Mouse (Mus musculus) forebrain, embryonic 11.5 days (tissue): ENCODE measurements around the gene Eif3l. TPM values are rescaled to one million over a fixed set of nuclear protein-coding genes. Genes with fewer than 3 reads are reported as not detected.
A peak's percentile ranks its signal among the peaks of the same experiment; 100 is the strongest.

Experiments
- ATAC-seq: fragments of 200-750 bp; cut with Nextera tagmentation; replicated peaks from 2 replicates; pipeline ENCODE4 v1.8.0; 2017; ENCODE audit warnings: moderate TSS enrichment; ENCODE audit not compliant: low FRiP score
- DNase-seq: peaks from one replicate; pipeline ENCODE4 v3.0.0-alpha.2; 2017; ENCODE audit warnings: low spot score
- H3K27ac ChIP-seq: fragments of 300-500 bp; sonication (generic); 2 replicates; pipeline ENCODE4 v1.5.1; 2014; ENCODE audit warnings: low read depth, low read length
- H3K27me3 ChIP-seq: fragments of 300-500 bp; sonication (generic); 2 replicates; pipeline ENCODE4 v1.6.1; 2014; ENCODE audit warnings: mild to moderate bottlenecking, low read length, mixed read lengths; ENCODE audit not compliant: control insufficient read depth, insufficient read depth
- H3K36me3 ChIP-seq: fragments of 300-500 bp; sonication (generic); 2 replicates; pipeline ENCODE4 v1.6.1; 2014; ENCODE audit warnings: mild to moderate bottlenecking, low read length, moderate library complexity, mixed read lengths; ENCODE audit not compliant: control insufficient read depth, insufficient read depth
- H3K4me1 ChIP-seq: fragments of 300-500 bp; sonication (generic); replicated peaks from 2 replicates; pipeline ENCODE4 v1.6.1; 2014; ENCODE audit warnings: low read length, mixed read lengths; ENCODE audit not compliant: control insufficient read depth, insufficient read depth
- H3K4me2 ChIP-seq: fragments of 300-500 bp; sonication (generic); 2 replicates; pipeline ENCODE4 v1.6.1; 2014; ENCODE audit warnings: low read depth, mild to moderate bottlenecking, low read length, moderate library complexity, mixed read lengths; ENCODE audit not compliant: severe bottlenecking
- H3K4me3 ChIP-seq: fragments of 300-500 bp; sonication (generic); 2 replicates; pipeline ENCODE4 v1.5.1; 2014; ENCODE audit warnings: low read depth, low read length
- H3K9ac ChIP-seq: fragments of 300-500 bp; sonication (generic); 2 replicates; pipeline ENCODE4 v1.6.1; 2014; ENCODE audit warnings: low read length
- H3K9me3 ChIP-seq: fragments of 300-500 bp; sonication (generic); 2 replicates; pipeline ENCODE4 v1.6.1; 2016; ENCODE audit warnings: low read length, mixed read lengths; ENCODE audit not compliant: control insufficient read depth
- WGBS: fragments of 180-500 bp; shearing (Covaris S2); extraction: QIAGEN DNeasy Blood & Tissue Kit; methylation state at CpG from one replicate; pipeline ENCODE4 v1.1.7; 2014; 5-methylcytosine and 5-hydroxymethylcytosine counted together
- polyA plus RNA-seq: library from polyadenylated mRNA; unstranded; fragments of >200 nt; fragmentation: Nextera tagmentation; extraction: Ambion mirVana; gene quantifications from 2 replicates; pipeline ENCODE4 v1.2.1, GENCODE M21; 2014

Eif3l gene
- polyA plus RNA-seq, 1 experiment from 2014 or later, result 254 TPM

DNA sequence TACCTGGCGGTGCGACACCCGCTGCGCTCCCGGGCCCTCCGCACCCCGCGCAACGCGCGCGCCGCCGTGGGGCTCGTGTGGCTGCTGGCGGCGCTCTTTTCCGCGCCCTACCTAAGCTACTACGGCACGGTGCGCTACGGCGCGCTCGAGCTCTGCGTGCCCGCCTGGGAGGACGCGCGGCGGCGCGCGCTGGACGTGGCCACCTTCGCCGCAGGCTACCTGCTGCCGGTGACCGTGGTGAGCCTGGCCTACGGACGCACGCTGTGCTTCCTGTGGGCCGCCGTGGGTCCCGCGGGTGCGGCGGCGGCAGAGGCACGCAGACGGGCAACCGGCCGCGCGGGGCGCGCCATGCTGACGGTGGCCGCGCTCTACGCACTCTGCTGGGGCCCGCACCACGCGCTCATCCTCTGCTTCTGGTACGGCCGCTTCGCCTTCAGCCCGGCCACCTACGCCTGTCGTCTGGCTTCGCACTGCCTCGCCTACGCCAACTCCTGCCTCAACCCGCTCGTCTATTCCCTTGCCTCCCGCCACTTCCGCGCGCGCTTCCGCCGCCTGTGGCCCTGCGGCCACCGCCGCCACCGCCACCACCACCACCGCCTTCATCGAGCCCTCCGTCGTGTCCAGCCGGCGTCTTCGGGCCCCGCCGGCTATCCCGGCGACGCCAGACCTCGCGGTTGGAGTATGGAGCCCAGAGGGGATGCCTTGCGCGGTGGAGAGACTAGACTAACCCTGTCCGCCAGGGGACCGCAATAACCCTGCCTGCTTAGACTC is 32.1 kb upstream of the Eif3l start:
- H3K27me3 ChIP-seq, result peaks cover 40% of the 10 kb centered on the region
- peak overlapping the region; percentile 42 for H3K4me3 ChIP-seq
- WGBS, result under 1% methylated on average over 100 of the region's 105 CpGs
- no peaks in the 10 kb centered on the region for H3K9me3 ChIP-seq
- H3K4me1 ChIP-seq, result peaks cover 16% of the 10 kb centered on the region
- no peak overlapping the region for H3K27ac ChIP-seq
- ATAC-seq (no peak), DNase-seq (no peak)
- H3K36me3 ChIP-seq, result no peaks in the 10 kb centered on the region
- H3K9ac ChIP-seq, result peak overlapping the region; percentile 39
- peak overlapping the region; percentile 86 for H3K4me2 ChIP-seq

DNA sequence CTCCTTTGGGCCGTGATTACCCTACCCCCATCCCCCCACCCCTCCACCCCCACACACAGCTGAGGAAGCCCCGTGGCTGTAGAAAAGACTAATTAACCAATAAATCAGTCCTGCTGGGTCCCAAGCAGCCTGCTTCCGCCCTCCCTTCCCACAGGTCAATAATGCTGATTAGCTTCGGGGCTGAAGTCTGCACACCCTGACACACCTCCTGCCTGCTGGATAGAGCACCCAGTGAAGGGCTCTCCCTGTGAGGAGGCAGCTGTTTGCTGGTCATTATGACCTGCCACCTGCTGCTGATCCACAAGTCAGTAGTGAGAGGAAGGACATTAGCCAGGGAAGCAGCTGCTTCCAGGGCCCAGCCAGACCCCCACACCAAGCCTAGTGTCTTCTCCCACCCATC is 30.1 kb upstream of the Eif3l start:
- Histone ChIP-seq H3K9me3 (no peaks in the 10 kb centered on the region), H3K36me3 (no peaks in the 10 kb centered on the region), H3K4me2 (no peak overlapping the region), H3K4me3 (no peak overlapping the region), H3K4me1 (peaks cover 16% of the 10 kb centered on the region), H3K27ac (no peak overlapping the region), H3K9ac (no peak overlapping the region), H3K27me3 (peaks cover 40% of the 10 kb centered on the region)
- ATAC-seq (0 out of 2 replicates have a peak, but pooled peaks have one; percentile 33), DNase-seq (no peak)
- WGBS, result 8% methylated on average over 4 of the region's 4 CpGs

DNA sequence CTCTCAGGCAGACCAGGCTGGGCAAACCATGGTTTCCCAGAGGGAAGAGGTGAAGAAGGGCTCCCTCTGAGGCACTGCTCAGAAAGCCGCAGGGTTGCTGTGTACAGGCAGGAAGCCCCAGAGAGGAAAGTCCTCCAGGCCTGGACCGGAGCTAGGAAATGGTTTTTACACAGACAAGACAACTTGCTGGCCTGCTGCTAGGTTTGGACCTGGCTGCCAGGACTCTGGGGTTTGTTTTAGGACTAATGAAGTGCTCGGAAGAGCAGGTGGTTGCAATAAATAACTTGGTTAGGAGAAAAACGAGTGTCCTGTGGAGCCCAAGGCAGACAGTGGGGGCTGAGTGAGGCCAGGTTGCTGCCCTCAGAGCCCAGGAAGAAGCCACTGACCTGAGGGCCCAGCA is 26.8 kb upstream of the Eif3l start:
- Histone ChIP-seq H3K9me3 (no peaks in the 10 kb centered on the region), H3K27me3 (peaks cover 8% of the 10 kb centered on the region), H3K9ac (no peak overlapping the region), H3K4me3 (no peak overlapping the region), H3K36me3 (no peaks in the 10 kb centered on the region), H3K4me2 (no peak overlapping the region), H3K27ac (no peak overlapping the region), H3K4me1 (peaks cover 4% of the 10 kb centered on the region; the same call in 1 of the 2 replicates)
- WGBS, result 68% methylated on average over 4 of the region's 4 CpGs
- ATAC-seq, result no peak
- DNase-seq, result no peak

DNA sequence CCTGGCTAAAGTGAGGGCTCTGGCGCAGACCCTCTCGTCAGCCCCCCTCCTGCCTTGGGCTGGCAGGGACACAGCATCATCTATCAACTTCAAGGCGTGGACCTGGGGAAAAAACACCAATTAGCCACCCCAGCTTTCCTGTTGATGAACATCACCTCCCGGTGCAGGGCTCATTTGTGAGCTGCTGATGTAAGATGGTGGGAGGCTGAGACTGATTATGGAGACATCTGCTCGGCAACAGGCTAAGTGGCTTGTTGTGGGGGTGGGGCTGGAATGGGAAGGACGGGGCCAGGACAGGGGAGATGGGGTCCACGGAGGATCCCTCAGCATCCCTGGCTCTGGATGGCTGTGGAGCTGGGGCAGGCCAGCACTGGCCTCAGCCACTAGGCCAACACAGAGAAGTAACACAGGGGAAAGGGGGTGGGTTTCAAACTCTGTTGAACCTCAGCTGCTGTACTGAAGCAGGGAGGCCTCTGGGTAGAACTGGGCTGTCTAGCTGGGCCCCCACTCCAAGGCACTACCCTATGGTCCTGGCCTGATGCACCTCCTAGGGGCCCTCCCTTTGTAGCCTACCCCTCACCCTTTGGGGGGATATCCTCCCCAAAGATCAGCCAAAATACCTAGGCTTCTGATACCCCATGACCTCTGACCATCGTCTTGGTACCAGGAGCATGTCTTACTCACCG is 24.7 kb upstream of the Eif3l start:
- 66% methylated on average over 9 of the region's 9 CpGs for WGBS
- H3K4me3 ChIP-seq, result no peak overlapping the region
- DNase-seq (no peak), ATAC-seq (no peak)
- H3K4me2 ChIP-seq, result no peak overlapping the region
- peaks cover 4% of the 10 kb centered on the region; the same call in 1 of the 2 replicates for H3K36me3 ChIP-seq
- no peaks in the 10 kb centered on the region; the same call in 1 of the 2 replicates for H3K4me1 ChIP-seq
- H3K9me3 ChIP-seq, result no peaks in the 10 kb centered on the region
- no peak overlapping the region for H3K9ac ChIP-seq
- H3K27me3 ChIP-seq, result no peaks in the 10 kb centered on the region
- H3K27ac ChIP-seq, result no peak overlapping the region

DNA sequence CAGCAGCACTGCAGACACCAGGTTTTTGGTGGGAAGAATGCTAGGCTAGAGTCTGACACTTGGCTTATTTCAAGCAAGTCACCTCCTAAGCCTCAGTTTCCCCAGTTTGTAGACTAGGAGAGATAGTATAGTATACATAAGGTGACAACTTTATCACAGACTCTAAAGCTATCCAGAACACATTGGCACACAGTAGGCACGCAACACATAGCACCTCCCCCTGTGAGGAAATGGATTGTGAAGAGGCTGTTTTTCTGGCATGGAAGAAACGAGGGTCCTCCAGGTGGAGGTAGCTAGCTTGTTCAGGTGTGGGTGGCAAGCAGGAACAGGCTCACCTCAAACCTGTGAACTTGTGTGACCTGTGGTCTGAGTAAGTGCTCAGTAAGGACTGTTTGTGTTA is 24.0 kb upstream of the Eif3l start:
- Histone ChIP-seq H3K27me3 (no peaks in the 10 kb centered on the region), H3K36me3 (peaks cover 4% of the 10 kb centered on the region; the same call in 1 of the 2 replicates), H3K4me1 (no peaks in the 10 kb centered on the region; the same call in 1 of the 2 replicates), H3K9ac (no peak overlapping the region), H3K4me3 (no peak overlapping the region), H3K9me3 (no peaks in the 10 kb centered on the region), H3K4me2 (no peak overlapping the region), H3K27ac (no peak overlapping the region)
- DNase-seq (no peak), ATAC-seq (no peak)
- 94% methylated on average over 2 of the region's 2 CpGs for WGBS

DNA sequence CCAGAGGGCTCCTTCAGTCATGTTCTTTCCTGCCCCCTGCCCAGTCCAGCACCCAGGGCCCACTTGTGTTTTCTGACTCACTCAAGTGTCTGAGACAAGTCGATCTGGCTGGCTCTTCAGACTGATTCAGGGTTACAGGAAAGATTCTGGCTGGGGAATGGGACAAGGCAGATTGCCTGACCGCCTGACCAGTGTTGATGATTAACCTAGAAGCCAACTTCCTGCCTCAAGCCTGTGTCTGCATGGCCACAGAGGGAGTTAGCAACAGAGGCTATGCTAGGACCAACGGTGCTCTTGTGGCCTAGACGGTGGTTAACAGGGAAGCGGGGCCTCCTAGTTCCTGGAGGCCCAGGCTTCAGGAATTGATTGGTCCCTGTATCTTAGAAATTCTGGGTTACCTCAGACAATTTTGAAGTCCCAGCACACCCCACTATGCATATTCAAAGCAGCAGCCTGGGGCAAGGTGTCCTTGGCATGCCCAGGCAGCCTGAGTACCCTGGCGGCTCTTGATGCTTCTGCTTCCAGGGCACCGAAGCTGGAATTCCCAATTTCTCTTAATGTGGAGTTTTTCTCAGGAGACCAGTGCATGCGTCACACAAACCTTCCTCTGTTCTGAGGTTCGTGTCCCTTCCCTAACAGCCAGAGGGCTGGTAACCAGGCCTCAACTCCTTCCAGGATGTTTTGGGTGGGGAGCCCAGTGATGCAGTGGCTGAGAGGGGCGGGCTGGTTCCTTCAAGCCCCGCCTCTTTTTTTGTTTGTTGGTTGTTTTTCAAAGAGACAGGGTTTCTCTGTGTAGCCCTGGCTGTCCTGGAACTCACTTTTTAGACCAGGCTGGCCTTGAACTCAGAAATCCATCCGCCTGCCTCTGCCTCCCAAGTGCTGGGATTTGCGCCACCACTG is 23.3 kb upstream of the Eif3l start:
- DNase-seq, result no peak
- ATAC-seq, result no peak
- Histone ChIP-seq H3K4me2 (no peak overlapping the region), H3K9ac (no peak overlapping the region), H3K9me3 (no peaks in the 10 kb centered on the region), H3K27ac (no peak overlapping the region), H3K4me3 (no peak overlapping the region), H3K36me3 (peaks cover 7% of the 10 kb centered on the region; the same call in 1 of the 2 replicates), H3K4me1 (no peaks in the 10 kb centered on the region; the same call in 1 of the 2 replicates), H3K27me3 (no peaks in the 10 kb centered on the region)
- WGBS, result 80% methylated on average over 13 of the region's 13 CpGs

DNA sequence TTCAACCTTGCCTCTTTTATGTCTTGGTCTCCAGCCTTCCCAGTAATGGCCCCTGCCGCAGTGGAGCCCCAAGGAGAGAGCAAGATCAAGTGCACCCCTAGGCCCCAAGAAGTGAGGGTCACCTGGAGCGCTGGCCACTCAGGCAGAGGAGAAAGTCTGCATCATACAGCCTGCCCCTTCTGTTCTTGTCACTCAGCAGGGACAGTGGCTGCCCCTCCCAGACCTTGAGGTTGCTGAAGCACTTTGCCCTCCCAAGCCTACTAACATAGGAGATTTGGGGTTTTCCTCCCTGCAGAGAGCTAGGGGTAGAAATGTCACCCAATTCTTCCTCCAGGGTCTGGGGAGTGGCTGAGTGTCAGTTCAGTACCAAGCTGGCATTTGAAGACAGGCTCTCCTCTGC is 22.6 kb upstream of the Eif3l start:
- Histone ChIP-seq H3K4me2 (no peak overlapping the region), H3K4me3 (no peak overlapping the region), H3K27ac (no peak overlapping the region), H3K36me3 (peaks cover 7% of the 10 kb centered on the region; the same call in 1 of the 2 replicates), H3K27me3 (no peaks in the 10 kb centered on the region), H3K4me1 (no peaks in the 10 kb centered on the region; the same call in 1 of the 2 replicates), H3K9me3 (no peaks in the 10 kb centered on the region), H3K9ac (no peak overlapping the region)
- DNase-seq (no peak), ATAC-seq (no peak)
- 93% methylated on average over 2 of the region's 2 CpGs for WGBS

DNA sequence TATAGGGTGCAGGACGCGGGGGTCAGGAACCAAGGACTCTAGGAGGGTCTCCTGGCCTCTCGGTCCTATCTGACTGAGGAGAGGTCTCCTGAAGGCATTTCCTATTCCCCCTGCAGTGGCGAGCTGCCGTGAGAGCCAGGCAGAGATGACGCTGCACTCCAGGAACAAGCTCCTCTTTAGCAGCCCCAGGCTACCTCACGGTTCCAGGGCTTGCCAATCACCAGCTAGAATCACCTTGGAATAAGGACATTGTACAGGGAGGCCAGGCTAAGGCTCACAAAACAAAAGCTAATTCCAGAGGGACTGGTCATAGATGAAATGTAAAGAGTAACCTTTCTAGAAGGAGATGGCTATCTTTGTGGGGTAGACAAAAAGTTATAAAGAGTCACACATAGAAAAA is 18.4 kb upstream of the Eif3l start:
- Histone ChIP-seq H3K4me3 (no peak overlapping the region), H3K36me3 (peaks cover 9% of the 10 kb centered on the region; the same call in 1 of the 2 replicates), H3K27ac (no peak overlapping the region), H3K4me1 (peaks cover 4% of the 10 kb centered on the region; the same call in 1 of the 2 replicates), H3K9me3 (no peaks in the 10 kb centered on the region), H3K27me3 (no peaks in the 10 kb centered on the region), H3K4me2 (no peak overlapping the region), H3K9ac (no peak overlapping the region)
- ATAC-seq (no peak), DNase-seq (no peak)
- 92% methylated on average over 7 of the region's 7 CpGs for WGBS
